Mouse (Mus musculus) right cerebral cortex, postnatal 25 days (tissue): Measurements from ENCODE around the gene Fchsd2.

Source experiments
- DNase-seq: peaks from one replicate; pipeline ENCODE4 v3.0.0; 2022

Fchsd2 gene

GRCm38 (mm10) chr7:101092618-101093017, at the start of gene Fchsd2:
TSS of gene Fchsd2 (plus strand) at chr7:101092863.
- no peak for DNase-seq

GRCm38 (mm10) chr7:101043846-101044541, 48.7 kb upstream of the Fchsd2 start:
- DNase-seq: no peak

- no peak for DNase-seq
These were observed 44.4 kb upstream of the Fchsd2 start for GRCm38 (mm10) chr7:101048247-101048646.

GRCm38 (mm10) chr7:101049326-101050087, 43.2 kb upstream of the Fchsd2 start:
- DNase-seq: no peak

- no peak for DNase-seq
These were observed 41.7 kb upstream of the Fchsd2 start for GRCm38 (mm10) chr7:101050724-101051550.

GRCm38 (mm10) chr7:101051551-101052221, 41.0 kb upstream of the Fchsd2 start:
- peak; percentile 57 for DNase-seq

- DNase-seq: no peak
These were observed 39.5 kb upstream of the Fchsd2 start for GRCm38 (mm10) chr7:101053136-101053535.

GRCm38 (mm10) chr7:101057309-101057708, 35.4 kb upstream of the Fchsd2 start:
- DNase-seq: no peak

- no peak for DNase-seq
These were observed 33.5 kb upstream of the Fchsd2 start for GRCm38 (mm10) chr7:101059188-101059587.

- DNase-seq: no peak
These were observed 32.2 kb upstream of the Fchsd2 start for GRCm38 (mm10) chr7:101060476-101060875.

GRCm38 (mm10) chr7:101061381-101061780, 31.3 kb upstream of the Fchsd2 start:
- DNase-seq: peak; percentile 84

GRCm38 (mm10) chr7:101062246-101062645, 30.4 kb upstream of the Fchsd2 start:
- DNase-seq: peak; percentile 32

- DNase-seq: no peak
These were observed 29.1 kb upstream of the Fchsd2 start for GRCm38 (mm10) chr7:101063523-101063922.

GRCm38 (mm10) chr7:101064697-101065688, 27.7 kb upstream of the Fchsd2 start:
- no peak for DNase-seq

- DNase-seq: no peak
These were observed 26.7 kb upstream of the Fchsd2 start for GRCm38 (mm10) chr7:101066009-101066408.

- no peak for DNase-seq
These were observed 25.9 kb upstream of the Fchsd2 start for GRCm38 (mm10) chr7:101066650-101067346.

- no peak for DNase-seq
These were observed 25.1 kb upstream of the Fchsd2 start for GRCm38 (mm10) chr7:101067521-101067920.

- no peak for DNase-seq
These were observed 23.4 kb upstream of the Fchsd2 start for GRCm38 (mm10) chr7:101069271-101069670.

- no peak for DNase-seq
These were observed 22.3 kb upstream of the Fchsd2 start for GRCm38 (mm10) chr7:101070406-101070805.

- DNase-seq: no peak
These were observed 21.6 kb upstream of the Fchsd2 start for GRCm38 (mm10) chr7:101071020-101071419.
